Mouse (Mus musculus) limb, embryonic 14.5 days (tissue): ENCODE measurements around the gene Trim41. TPM values are rescaled to one million over a fixed set of nuclear protein-coding genes. Genes with fewer than 3 reads are reported as not detected.

ENCODE experiments used
- ATAC-seq: fragments of 200-750 bp; cut with Nextera tagmentation; 2 replicates; pipeline ENCODE4 v1.8.0; 2017; ENCODE audit warnings: low read depth, moderate number of reproducible peaks, moderate TSS enrichment; ENCODE audit not compliant: low FRiP score
- DNase-seq: peaks from one replicate; pipeline ENCODE4 v3.0.0-alpha.2; 2015; ENCODE audit warnings: low spot score
- H3K27ac ChIP-seq: fragments of 300-500 bp; sonication (generic); replicated peaks from 2 replicates; pipeline ENCODE4 v1.5.1; 2014; ENCODE audit warnings: low read depth, mild to moderate bottlenecking, low read length, moderate library complexity, mixed read lengths
- H3K27me3 ChIP-seq: fragments of 300-500 bp; sonication (generic); 2 replicates; pipeline ENCODE4 v1.6.1; 2014; ENCODE audit warnings: low read length, mixed read lengths; ENCODE audit not compliant: control insufficient read depth, insufficient read depth
- H3K36me3 ChIP-seq: fragments of 300-500 bp; sonication (generic); 2 replicates; pipeline ENCODE4 v1.6.1; 2014; ENCODE audit warnings: mild to moderate bottlenecking, low read length, moderate library complexity, mixed read lengths; ENCODE audit not compliant: control insufficient read depth, insufficient read depth
- H3K4me1 ChIP-seq: fragments of 300-500 bp; sonication (generic); 2 replicates; pipeline ENCODE4 v1.6.1; 2014; ENCODE audit warnings: antibody characterized with exemption, low read length, mixed read lengths; ENCODE audit not compliant: control insufficient read depth, insufficient read depth
- H3K4me2 ChIP-seq: fragments of 300-500 bp; sonication (generic); replicated peaks from 2 replicates; pipeline ENCODE4 v1.6.1; 2014; ENCODE audit warnings: low read depth, mild to moderate bottlenecking, low read length, moderate library complexity; ENCODE audit not compliant: severe bottlenecking
- H3K4me3 ChIP-seq: fragments of 300-500 bp; sonication (generic); replicated peaks from 2 replicates; pipeline ENCODE4 v1.5.1; 2014; ENCODE audit warnings: low read length
- H3K9ac ChIP-seq: fragments of 300-500 bp; sonication (generic); 2 replicates; pipeline ENCODE4 v1.6.1; 2014; ENCODE audit warnings: mild to moderate bottlenecking, low read depth, low read length, moderate library complexity; ENCODE audit not compliant: severe bottlenecking
- H3K9me3 ChIP-seq: fragments of 300-500 bp; sonication (generic); 2 replicates; pipeline ENCODE4 v1.6.1; 2016; ENCODE audit warnings: low read length; ENCODE audit not compliant: control insufficient read depth
- POLR2A ChIP-seq: fragments of 200-500 bp; IDR thresholded peaks from 2 replicates; pipeline ENCODE4 v1.8.0; 2012; ENCODE audit warnings: inconsistent platforms, mild to moderate bottlenecking, moderate library complexity, borderline replicate concordance; ENCODE audit not compliant: insufficient read depth, insufficient read length; ENCODE audit errors: extremely low read depth
- WGBS: fragments of 180-500 bp; shearing (Covaris S2); extraction: QIAGEN DNeasy Blood & Tissue Kit; methylation state at CpG from one replicate; pipeline ENCODE4 v1.1.7; 2014; 5-methylcytosine and 5-hydroxymethylcytosine counted together
- polyA plus RNA-seq, 2 experiments: library from polyadenylated mRNA; depleted of rRNA in 1 of 2; stranded (reverse) in 1 of 2; unstranded in 1 of 2; fragments of >200 nt; fragmentation: Nextera tagmentation in 1 of 2; extraction: Ambion mirVana in 1 of 2; gene quantifications; 2 replicates each; pipeline versions ENCODE4 v1.2.1 to v1.2.3; 2012 to 2014

Trim41 gene
- polyA plus RNA-seq, 2 experiments = 5.5 to 51.5 TPM

DNA sequence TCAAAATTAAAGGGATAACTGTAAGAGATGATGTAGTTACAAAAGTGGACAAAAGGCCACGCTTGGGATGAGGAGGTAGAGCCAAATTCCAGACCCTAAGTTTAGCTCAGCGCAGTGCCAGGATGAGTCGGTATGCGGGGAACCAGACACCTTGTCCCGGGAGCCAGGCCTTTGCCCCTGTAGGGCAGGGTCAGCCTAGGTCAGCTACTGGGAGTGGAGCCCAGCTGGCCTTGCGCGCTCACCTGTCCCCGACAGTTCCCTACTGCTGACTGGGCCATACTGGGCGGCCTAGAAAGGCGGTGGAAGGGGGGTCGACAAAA is 19.8 kb upstream of the Trim41 start:
- H3K4me3 ChIP-seq = peak overlapping the region; percentile 69
- TF ChIP-seq POLR2A = no peak
- WGBS = 14% methylated on average over 11 of the region's 11 CpGs
- H3K4me2 ChIP-seq = peak overlapping the region; percentile 68
- no peak overlapping the region for H3K27ac ChIP-seq
- peaks cover 4% of the 10 kb centered on the region; the same call in 1 of the 2 replicates for H3K27me3 ChIP-seq
- H3K9ac ChIP-seq = peak overlapping the region; percentile 63
- DNase-seq = no peak
- H3K9me3 ChIP-seq = no peaks in the 10 kb centered on the region
- H3K4me1 ChIP-seq = 0 out of 2 replicates have a peak, but pooled peaks cover 3% of the 10 kb centered on the region
- no peak for ATAC-seq
- H3K36me3 ChIP-seq = no peaks in the 10 kb centered on the region

- H3K27ac ChIP-seq = no peak overlapping the region
- H3K36me3 ChIP-seq = no peaks in the 10 kb centered on the region
- H3K4me2 ChIP-seq = no peak overlapping the region
- no peak overlapping the region for H3K9ac ChIP-seq
- no peak for TF ChIP-seq POLR2A
- ATAC-seq (no peak), DNase-seq (no peak)
- peaks cover 4% of the 10 kb centered on the region; the same call in 1 of the 2 replicates for H3K27me3 ChIP-seq
- H3K4me1 ChIP-seq = 0 out of 2 replicates have a peak, but pooled peaks cover 3% of the 10 kb centered on the region
- H3K4me3 ChIP-seq = no peak overlapping the region
- H3K9me3 ChIP-seq = no peaks in the 10 kb centered on the region
- WGBS = 72% methylated on average over 6 of the region's 6 CpGs
Observed at GRCm38 (mm10) chr11:48835923-48836322, 18.8 kb upstream of the Trim41 start.

- Histone ChIP-seq H3K9me3 (no peaks in the 10 kb centered on the region), H3K4me2 (peak overlapping the region; percentile 60), H3K9ac (peak overlapping the region; percentile 58), H3K27me3 (peaks cover 4% of the 10 kb centered on the region; the same call in 1 of the 2 replicates), H3K4me3 (peak overlapping the region; percentile 64), H3K36me3 (no peaks in the 10 kb centered on the region), H3K27ac (peak overlapping the region; percentile 70), H3K4me1 (0 out of 2 replicates have a peak, but pooled peaks cover 3% of the 10 kb centered on the region)
- DNase-seq (peak; percentile 93), ATAC-seq (peak; percentile 91)
- WGBS = under 1% methylated on average over 30 of the region's 30 CpGs
- no peak for TF ChIP-seq POLR2A
Observed at GRCm38 (mm10) chr11:48833731-48834639, 16.8 kb upstream of the Trim41 start.

DNA sequence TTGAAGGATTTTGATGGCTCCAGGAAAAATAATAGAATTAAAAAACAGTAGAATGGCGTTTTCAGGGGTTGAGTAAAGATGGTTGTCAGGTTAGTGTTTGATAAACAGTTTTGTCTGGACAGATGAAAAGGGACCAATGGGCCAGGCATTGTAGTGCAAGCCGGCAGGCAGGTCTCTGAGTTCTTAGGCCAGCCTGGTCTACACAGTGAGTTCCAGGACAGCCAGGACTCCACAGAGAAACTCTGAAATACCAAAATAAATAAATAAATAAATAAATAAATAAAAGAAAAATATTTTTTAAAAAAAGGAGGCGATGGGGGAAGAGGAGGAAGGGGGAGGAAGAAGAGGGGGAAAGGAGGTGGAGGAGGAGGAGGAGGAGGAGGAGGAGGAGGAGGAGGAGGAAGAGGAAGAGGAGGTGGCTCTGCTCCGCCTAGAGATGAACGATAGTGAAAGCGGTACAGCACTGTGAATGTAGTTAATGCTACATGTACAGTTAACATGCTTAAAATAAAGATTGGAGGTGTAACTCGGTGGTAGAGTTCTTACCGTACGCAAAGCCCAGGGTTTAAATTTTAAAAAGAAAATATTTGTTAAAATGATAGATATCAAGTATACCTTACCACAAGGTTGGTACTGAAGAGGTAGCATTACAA is 16.1 kb upstream of the Trim41 start:
- Histone ChIP-seq H3K4me3 (peak overlapping the region; percentile 64), H3K27me3 (peaks cover 4% of the 10 kb centered on the region; the same call in 1 of the 2 replicates), H3K4me2 (peak overlapping the region; percentile 60), H3K36me3 (no peaks in the 10 kb centered on the region), H3K9me3 (no peaks in the 10 kb centered on the region), H3K9ac (no peak overlapping the region), H3K27ac (no peak overlapping the region), H3K4me1 (0 out of 2 replicates have a peak, but pooled peaks cover 3% of the 10 kb centered on the region)
- no peak for ATAC-seq
- 39% methylated on average over 9 of the region's 9 CpGs for WGBS
- DNase-seq = no peak
- no peak for TF ChIP-seq POLR2A

DNA sequence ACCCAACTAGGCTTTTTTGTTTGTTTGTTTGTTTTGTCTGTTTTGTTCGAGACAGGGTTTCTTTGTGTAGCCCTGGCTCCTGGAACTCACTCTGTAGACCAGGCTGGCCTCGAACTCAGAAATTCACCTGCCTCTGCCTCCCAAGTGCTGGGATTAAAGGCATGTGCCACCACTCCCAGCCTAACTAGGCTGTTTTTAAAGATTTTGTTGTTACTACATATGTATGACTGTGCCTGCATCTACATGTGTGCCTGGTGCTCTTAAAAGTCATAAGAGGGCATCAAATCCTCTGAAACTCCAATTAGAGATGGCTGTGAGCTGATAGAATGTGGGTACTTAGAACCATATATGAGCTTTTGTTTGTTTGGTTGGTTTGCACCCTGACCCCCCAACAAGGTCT is 14.1 kb upstream of the Trim41 start:
- 75% methylated on average over 2 of the region's 2 CpGs for WGBS
- no peak overlapping the region for H3K4me2 ChIP-seq
- H3K9ac ChIP-seq = no peak overlapping the region
- no peaks in the 10 kb centered on the region for H3K9me3 ChIP-seq
- no peaks in the 10 kb centered on the region for H3K4me1 ChIP-seq
- H3K27ac ChIP-seq = no peak overlapping the region
- no peak overlapping the region for H3K4me3 ChIP-seq
- ATAC-seq = no peak
- H3K36me3 ChIP-seq = no peaks in the 10 kb centered on the region
- H3K27me3 ChIP-seq = no peaks in the 10 kb centered on the region
- no peak for TF ChIP-seq POLR2A
- no peak for DNase-seq
